Mouse (Mus musculus) testis, postnatal 14 days (tissue): Measurements from ENCODE around the gene Dnali1.

Experiments used
- DNase-seq: peaks from one replicate; pipeline ENCODE4 v3.0.0; 2021; ENCODE audit warnings: low spot score

Dnali1 gene

GRCm38 (mm10) chr4:125065517-125066307 lies at the start of gene Dnali1:
TSS of gene Dnali1 (minus strand) at chr4:125065703.
- peak; percentile 55 for DNase-seq

DNA sequence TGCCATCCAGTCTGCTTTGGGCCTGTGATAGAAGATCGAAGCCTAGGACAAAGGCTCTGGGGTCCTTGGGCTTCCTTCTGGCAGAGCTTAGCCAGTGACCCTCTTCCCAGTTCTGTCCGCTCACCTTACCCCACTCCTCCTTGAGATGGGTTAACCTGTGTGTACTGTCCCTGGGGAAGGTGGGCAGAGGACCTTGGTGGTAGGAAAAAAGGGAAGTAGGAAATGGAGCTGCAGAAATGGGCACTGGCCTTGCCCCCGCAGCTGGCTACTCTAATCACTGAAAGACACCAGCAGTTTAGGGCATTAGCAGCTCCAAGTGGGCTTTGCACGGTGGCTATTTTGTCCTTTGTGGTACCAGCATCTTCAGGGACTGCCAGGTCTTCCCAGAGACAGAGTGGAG lies 49.6 kb upstream of the Dnali1 start:
- DNase-seq, result no peak

DNA sequence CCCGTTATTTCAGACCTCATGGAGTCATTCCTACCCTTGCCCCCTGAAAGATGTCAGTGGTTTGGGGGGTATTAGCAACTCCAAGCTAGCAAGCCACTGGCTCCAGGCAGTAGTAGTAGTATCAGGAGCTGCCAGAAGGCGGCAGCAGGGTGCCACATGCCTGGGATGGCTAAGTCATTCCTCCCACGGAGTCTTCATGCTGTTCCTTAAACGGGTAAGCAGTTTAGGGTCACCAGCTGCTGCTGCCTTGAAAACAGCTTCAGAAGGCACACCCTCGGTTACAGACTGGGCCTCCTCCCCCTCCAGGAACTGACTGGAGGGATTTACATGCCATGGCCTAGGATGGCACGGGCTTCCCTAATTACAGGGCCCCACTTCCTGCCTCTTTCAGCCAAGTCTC lies 49.1 kb upstream of the Dnali1 start:
- peak; percentile 65 for DNase-seq

- no peak for DNase-seq
Measured at GRCm38 (mm10) chr4:125105354-125105753, 39.9 kb upstream of the Dnali1 start.

DNA sequence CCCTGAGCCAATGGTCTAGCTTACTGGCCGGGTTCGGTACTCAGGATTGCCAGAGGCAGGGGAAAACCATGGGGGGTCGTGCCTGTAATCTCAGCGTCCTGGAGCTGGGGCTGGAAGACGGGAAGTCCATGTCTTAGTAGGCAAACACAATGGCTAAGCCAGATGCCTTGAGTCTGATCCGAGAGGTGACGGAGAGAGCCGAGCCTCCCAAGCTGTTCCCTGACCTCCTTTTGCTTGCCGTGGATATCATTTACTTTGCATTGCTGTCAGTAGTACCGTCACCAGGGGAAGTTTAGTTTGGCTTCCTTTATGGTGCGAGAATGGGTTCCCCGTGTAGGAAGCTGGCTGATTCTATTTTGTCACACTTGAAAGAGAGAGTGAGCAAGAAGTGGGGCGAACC lies 35.8 kb upstream of the Dnali1 start:
- DNase-seq, result no peak

DNA sequence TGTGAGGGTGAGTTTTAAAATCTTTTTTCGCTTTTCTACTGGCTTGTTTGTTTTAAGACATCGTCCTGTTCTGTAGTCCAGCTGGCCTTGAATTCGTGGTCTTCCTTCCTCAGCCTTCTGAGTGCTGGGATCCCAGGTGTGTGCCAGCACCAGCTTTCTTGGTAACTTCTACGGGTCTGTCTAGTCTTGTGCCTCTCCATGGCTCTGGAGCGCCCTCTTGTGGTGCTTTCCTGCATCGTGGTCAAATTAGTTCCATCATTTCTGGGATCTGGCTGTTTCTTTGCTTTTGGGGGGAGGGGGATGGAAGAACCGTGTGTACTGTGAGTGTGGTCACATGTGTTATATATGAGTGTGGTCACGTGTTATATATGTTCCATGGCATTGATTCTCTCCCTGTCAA lies 34.0 kb upstream of the Dnali1 start:
- DNase-seq, result peak; percentile 53

GRCm38 (mm10) chr4:125097412-125097811 lies 31.9 kb upstream of the Dnali1 start:
- DNase-seq, result no peak

DNA sequence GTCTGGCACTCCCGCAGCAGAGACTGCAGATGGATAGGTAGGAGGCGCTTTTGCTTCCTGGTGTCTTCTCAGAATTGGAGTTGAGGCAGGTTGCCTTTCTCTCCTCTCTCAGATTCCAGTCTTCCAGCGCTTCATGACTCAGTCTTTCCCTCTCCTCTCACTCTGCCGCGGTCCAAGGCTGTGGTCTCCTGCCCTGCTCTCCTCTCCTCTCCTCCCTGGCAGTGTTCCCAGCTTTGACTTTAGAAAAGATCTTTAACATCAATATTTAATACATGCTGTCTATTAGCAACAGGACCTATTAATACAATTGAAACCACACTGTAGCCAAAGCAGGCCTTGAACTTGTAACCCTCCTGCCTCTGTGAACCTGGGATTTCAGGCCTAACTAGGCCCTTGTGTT lies 30.6 kb upstream of the Dnali1 start:
- DNase-seq, result no peak

GRCm38 (mm10) chr4:125093031-125093430 lies 27.5 kb upstream of the Dnali1 start:
- no peak for DNase-seq

DNA sequence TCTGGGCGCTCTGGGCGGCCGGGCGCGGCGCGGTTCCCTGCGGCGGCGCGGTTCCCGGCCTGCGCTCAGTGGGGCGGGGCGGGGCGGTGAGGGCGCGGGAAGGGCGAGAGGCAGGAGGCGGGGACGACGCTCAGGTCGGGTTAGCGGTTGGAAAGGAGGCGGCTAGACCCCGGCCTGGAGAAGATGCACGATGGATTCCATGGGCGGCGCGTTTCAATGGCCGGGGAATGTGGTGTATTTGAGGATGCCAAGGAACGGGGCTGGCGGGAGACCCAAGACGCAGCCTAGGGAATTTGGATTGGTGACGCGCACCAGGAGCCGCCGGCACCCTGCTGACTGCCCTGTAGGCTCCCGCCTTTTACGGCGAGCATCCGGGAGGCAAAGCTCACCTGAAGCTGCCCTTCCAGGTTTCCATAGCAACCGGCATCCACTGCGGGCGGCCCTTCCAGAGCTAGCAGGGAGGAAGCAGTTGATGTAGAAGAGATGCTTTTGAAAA lies 19.9 kb upstream of the Dnali1 start:
- DNase-seq, result peak; percentile 82

DNA sequence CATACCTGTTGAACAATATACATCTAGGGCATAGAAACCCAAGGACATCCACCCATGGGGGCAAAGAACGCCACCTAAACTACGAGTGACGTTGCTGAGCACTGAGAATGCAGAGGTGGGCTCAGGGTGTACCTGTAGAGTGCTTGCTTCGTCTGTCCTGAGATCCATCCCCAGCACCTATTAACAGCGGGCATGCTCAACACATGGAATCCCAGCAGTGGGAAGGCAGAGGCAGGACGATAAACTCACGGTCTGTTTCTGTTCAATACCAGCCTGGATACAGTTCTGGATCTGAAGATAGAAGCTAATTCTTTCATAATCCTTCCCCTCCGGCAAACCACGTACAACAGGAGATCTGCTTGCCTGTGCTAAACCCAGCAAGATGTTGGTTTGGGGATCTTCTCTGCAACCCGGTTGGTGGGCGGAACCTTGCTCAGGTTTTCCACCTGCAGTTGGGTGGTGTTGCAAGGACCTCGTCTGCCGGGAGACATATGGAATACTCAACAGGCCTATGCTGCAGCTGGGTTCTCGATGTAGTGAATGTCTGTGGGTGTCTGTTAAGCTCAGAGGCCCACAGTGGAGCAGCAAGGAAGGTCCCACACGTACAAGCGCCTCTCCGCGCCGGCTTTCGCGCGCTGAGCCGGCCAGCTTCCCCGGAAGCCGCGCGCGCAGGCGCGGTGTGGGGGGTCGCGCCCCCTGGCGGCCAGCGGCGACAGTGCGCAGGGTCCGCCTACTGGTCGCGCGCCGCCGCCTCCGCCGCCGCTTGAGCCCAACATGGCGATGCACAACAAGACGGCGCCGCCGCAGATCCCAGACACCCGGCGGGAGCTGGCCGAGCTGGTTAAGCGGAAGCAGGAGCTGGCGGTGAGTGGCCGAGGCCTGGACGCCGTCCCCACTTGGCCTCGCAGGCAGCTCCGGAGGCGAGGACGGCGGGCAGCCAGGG lies 19.2 kb upstream of the Dnali1 start, which contains the start of gene Meaf6:
Meaf6 (plus strand) TSS at position 732 of the 943 bp plus-strand sequence.
- DNase-seq, result peak; percentile 90

DNA sequence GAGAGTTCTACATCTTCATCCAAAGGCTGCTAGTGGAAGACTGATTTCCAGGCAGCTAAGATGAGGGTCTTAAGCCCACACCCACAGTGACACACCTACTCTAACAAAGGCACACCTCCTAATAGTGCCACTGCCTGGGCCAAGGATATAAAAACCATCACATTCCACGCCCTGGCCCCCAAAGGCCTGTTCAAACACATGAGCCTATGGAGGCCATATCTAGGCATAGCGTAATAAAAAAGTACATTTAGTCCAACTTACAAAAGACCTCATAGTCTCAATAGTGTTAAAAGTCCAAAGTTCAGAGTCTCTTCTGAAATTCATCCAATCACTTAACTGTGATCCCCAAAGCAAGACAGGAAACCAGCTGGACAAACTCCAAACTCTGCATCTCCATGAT lies 13.2 kb upstream of the Dnali1 start:
- no peak for DNase-seq

DNA sequence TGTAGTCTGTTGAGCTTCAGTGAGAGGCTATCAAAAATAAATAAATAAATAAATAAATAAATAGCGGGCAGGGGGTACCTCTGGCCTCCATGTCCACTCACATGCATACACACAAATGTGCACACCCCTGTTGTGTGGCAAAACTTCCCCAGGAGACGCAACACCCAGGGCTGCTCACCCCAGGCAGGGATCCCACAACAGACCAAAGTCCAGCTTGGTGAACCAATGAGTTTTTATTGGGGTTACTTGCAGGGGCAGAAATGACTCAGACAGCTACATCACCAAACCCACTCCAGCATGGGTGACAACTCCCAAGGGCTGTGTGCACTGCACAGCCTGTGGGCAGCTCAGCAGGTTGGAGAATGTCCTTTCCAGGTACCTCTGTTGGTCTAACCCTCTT lies 12.2 kb upstream of the Dnali1 start:
- DNase-seq, result no peak

- peak; percentile 92 for DNase-seq
Measured at GRCm38 (mm10) chr4:125066490-125067370, 1.2 kb upstream of the Dnali1 start, which contains the start of gene Snip1. TSS of gene Snip1 (plus strand) at chr4:125066672.

DNA sequence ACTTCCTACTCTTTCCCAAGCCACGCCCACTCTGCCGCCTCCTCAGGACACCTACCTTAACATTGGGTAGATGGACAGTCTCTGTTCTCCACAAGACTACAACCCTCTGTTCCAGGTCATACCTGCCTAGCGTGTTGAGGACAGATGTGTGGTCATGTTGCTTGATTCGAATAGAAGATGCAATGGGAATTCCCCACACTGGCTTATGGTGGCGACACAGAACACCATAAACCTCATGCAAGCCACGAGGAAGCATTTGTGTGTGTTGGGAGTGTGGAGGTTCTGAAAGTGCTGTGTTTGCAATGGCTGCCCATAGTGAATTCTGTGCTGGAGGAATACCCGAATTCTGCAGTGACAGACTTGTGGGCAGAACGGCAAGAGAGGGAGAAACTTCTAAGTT lies 1.7 kb downstream of the Dnali1 start:
- no peak for DNase-seq

- DNase-seq, result peak; percentile 24
Measured at GRCm38 (mm10) chr4:125059025-125059424, 6.5 kb downstream of the Dnali1 start.

- DNase-seq, result no peak
Measured at GRCm38 (mm10) chr4:125058033-125058432, 7.5 kb downstream of the Dnali1 start.

DNA sequence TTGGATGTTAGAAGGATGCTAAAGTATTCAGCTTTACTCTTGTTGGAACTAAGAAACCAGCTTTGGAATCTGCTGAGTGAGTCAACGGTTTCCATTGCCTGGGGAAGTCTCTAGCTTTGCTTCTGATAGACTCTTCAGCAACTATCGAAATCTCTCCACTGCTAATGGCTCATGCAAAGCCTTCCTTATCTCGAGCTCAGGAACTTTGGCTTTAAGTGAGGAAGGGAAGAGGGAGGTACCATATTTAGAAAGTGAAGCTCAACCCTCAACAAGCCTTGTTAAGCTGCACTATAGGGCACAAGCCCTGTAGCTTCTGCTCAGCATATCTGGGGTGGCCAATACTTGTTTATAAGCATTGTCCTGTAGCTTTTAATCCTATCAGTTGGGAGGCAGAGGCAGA lies 8.2 kb downstream of the Dnali1 start:
- no peak for DNase-seq

DNA sequence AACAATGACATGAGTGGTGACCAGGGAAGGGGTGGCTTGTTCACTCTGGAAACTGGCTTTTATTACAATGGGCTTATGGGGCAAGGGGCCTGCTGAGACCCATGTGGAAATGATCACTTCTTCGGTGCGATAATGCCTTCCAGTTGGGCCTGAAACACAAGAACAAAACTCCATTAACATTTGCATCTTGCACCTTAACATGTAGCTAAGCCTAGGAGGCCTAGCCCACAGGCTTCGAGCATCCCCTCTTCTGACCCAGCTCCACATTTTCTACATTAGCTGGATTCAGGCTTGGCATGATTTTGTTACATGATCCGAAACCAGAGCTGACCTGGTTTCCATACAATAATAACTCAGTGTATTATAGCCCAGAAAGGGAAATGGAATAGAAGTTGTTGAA lies 9.0 kb downstream of the Dnali1 start:
- DNase-seq, result no peak

- no peak for DNase-seq
Measured at GRCm38 (mm10) chr4:125055385-125055784, 10.1 kb downstream of the Dnali1 start.

DNA sequence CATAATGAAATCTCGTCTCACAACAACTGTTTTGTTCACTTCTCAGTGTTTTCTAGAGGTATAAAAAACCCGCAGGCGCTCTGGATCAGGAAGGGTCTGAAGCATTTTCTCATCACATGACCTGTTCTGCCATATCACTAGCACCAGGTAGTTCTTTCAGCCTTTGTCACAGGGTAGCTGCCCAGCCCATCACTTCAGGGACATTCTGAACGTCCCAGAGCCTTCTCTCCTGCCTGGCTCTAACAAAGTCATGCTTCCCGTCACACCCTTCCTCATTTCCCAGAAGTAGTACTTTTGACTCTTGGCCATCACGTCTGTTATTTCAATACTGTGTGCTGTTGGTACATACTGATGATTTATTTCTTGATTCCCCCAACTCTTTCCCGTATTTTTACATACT lies 21.0 kb downstream of the Dnali1 start:
- DNase-seq, result no peak

GRCm38 (mm10) chr4:125034341-125034740 lies 31.2 kb downstream of the Dnali1 start:
- no peak for DNase-seq
